Mouse (Mus musculus) layer of hippocampus, adult 2 months (tissue): Measurements from ENCODE around the gene Cbfb. TPM values are rescaled to one million over a fixed set of nuclear protein-coding genes. Genes with fewer than 3 reads are reported as not detected.
A peak's percentile ranks its signal among the peaks of the same experiment; 100 is the strongest.

Experiments used
- DNase-seq, 2 experiments: peaks; one replicate each; pipeline ENCODE4 v3.0.0; 2022; ENCODE audit warnings: low spot score in 2 of 2
- H3K27ac ChIP-seq: fragments of 200-600 bp; 2 replicates; pipeline ENCODE4 v1.8.1; 2022
- H3K4me3 ChIP-seq: fragments of 200-600 bp; 2 replicates; pipeline ENCODE4 v1.8.1; 2022; ENCODE audit warnings: mild to moderate bottlenecking
- CTCF ChIP-seq: fragments of 200-600 bp; conservative IDR thresholded peaks from 2 replicates; pipeline ENCODE4 v1.8.1; 2022; ENCODE audit warnings: antibody characterized with exemption, mild to moderate bottlenecking, moderate library complexity
- long read RNA-seq, 2 experiments: library from polyadenylated mRNA; stranded (forward); transcript quantifications; one replicate each; pipeline ENCODE4 v2.0.0; 2021; ENCODE audit warnings: borderline mapping rate in 2 of 2
- total RNA-seq, 2 experiments: library from RNA; stranded (reverse); gene quantifications; 2 replicates each; pipeline ENCODE4 v1.2.3; 2021

Cbfb gene
- total RNA-seq = 10 to 100 TPM; 20.0 to 20.4 TPM
- long read RNA-seq, experiment 1, transcript Cbfb-202 (6 exons, 2,891 nt) = major isoform, 7 of 14 reads
- long read RNA-seq, experiment 1, partial matches to known transcripts = 0 of 14 reads
- long read RNA-seq, experiment 1, other reads (novel, unspliced or antisense) = 7 of 14 reads
- long read RNA-seq, experiment 2, transcript Cbfb-201 (6 exons, 2,883 nt) = minor isoform, 7 of 24 reads
- long read RNA-seq, experiment 2, transcript Cbfb-202 (6 exons, 2,891 nt) = major isoform, 9 of 24 reads
- long read RNA-seq, experiment 2, partial matches to known transcripts = 2 of 24 reads
- long read RNA-seq, experiment 2, other reads (novel, unspliced or antisense) = 6 of 24 reads

DNA sequence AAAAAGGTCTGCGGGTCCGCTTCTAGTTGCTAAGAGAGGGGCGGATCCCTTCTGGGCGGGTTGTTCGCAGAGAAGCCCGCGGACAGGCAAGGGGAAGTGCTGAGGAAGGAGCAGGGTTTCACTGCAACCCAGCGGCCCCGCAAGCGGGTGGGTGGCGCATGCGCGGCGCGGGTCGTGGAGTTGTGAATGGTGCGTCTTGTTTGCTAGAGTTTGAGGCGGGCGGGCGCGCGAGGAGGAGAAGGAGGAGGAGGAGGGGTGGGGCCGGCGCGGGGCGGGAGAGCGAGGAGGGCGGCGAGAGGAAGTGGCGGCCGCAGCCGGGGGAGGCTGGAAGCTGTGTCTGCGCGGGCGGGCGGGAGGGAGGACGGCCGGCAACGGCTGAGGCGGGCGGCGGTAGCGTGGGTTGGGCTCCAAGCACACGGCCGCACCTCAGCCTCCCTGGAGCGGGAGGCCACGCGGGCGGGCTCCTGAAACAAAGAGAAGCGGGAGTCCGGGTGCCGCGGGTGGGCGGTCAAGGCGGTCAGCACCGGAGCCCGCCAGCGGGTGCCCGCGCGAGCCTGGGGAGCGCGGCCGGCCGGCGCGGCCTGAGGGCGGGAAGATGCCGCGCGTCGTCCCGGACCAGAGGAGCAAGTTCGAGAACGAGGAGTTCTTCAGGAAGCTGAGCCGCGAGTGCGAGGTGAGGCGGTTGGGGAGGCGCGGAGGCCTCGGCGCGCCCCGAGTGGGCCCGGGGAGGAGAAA is at the start of gene Cbfb:
Gene Cbfb, plus strand, starts transcription at position 294 of the 735 bp plus-strand sequence.
- Histone ChIP-seq H3K4me3 (peak within 1 kb of the TSS; percentile 82), H3K27ac (peak within 1 kb of the TSS; percentile 85)
- peak; percentile 92 to 93 for DNase-seq
- no peak for TF ChIP-seq CTCF

DNA sequence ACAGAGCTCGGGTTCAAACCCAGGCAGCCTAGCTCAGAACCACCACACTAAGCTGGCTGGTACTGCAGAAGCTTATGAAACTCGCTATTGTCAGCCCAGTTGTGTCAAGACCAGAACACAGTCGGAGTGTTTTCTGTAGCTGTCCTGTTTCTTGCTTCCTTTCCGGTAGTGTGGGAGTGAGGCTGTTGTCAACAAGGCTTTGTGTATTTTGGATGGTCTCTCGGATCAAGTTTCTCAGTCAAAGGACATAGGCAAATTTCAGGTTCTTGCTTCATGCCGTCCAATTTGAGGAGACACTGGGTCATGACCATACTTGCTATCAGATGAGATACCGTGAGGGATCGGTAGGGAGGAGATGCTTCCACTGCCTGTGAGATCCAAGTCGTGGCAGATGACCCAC is 40.6 kb upstream of the Cbfb start:
- no peak for TF ChIP-seq CTCF
- DNase-seq = no peak
- no peak overlapping the region for H3K4me3 ChIP-seq
- no peak overlapping the region for H3K27ac ChIP-seq

DNA sequence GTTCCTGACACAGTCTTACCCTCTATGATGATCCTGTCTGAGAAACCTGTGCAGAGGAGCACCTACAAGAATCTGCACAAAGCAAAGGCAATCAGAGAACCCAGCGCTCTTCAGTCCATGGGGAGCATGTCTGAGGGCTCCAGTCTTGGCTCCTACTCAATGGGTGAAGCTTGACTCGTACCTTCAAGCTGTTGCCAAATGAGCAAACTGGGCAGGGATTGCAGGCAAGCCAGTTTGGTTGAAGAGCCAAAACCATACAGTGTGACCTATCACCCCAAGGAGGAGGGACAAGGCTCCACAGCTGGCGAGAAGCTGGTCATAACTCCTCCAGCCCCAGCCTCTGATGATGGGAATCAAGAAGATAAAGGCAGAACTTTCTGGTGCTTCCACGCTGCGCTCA is 39.0 kb upstream of the Cbfb start, which contains the start of gene Ces4a:
Gene Ces4a, plus strand, starts transcription at position 292 of the 400 bp plus-strand sequence.
- no peak for TF ChIP-seq CTCF
- no peak within 1 kb of the TSS for H3K27ac ChIP-seq

DNA sequence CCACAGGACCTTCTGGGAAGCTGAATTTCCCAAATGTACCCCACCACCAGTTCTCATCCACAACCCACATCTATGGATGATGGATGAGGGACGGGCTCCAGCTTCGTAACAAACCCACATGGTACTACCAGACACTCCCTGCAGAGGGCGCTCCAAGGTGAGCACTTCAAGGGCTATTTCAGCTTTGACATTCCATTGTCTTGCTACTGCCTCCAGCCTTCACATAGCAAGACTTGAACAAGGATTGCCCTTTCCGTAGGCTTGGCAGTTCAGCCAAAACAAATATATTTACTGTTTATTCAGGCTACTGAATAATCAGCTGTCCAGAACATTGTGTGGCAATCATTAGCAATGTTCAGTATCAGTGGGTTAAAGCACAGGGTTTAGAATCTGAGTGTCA is 32.1 kb upstream of the Cbfb start:
- no peak overlapping the region for H3K27ac ChIP-seq
- peak; percentile 93 for TF ChIP-seq CTCF
- no peak overlapping the region for H3K4me3 ChIP-seq
- peak; percentile 16 to 79 for DNase-seq

More for the DNA sequence above, 39.0 kb upstream of the Cbfb start, which contains the start of gene Ces4a:
- no peak within 1 kb of the TSS for H3K4me3 ChIP-seq
- no peak for DNase-seq

DNA sequence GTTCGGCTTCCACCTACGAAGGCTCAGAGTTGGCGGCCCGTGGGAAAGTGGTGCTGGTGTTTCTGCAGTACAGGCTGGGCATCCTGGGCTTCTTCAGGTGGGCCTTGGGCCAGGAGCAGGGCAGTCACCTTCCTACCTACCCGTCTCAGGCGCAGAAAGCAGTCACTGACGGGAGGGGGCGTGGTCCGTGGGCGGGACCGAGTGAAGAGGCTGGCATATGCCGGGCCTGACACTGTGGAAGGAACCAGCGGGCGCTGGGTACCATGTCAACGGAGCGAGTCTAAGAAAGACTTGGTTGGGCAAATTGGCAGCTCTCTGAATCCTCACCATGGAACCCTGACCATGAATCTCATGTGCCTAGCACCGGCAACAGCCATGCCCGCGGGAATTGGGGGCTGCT is 28.1 kb upstream of the Cbfb start:
- no peak for TF ChIP-seq CTCF
- Histone ChIP-seq H3K27ac (no peak overlapping the region), H3K4me3 (no peak overlapping the region)
- no peak for DNase-seq

DNA sequence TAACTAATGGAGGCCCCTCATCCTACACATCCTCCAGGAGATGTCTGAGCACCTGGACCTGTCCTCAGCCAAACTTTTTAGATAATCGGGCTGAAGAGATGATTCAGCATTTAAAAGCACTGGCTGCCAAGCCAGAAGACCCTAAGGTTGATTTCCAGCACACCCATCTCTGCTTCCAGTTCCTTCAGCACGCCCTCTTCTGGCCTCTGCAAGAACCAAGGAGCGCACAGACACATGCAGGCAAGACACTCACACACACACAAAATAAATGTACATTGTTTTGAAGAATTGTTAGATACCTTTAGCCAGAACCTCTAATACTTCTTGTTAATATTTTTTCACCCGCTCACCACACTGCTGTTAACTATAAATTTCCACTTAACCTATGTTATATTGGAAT is 18.8 kb upstream of the Cbfb start:
- Histone ChIP-seq H3K27ac (no peak overlapping the region), H3K4me3 (no peak overlapping the region)
- TF ChIP-seq CTCF = peak; percentile 16; the same call in 1 of the 2 replicates
- no peak for DNase-seq

DNA sequence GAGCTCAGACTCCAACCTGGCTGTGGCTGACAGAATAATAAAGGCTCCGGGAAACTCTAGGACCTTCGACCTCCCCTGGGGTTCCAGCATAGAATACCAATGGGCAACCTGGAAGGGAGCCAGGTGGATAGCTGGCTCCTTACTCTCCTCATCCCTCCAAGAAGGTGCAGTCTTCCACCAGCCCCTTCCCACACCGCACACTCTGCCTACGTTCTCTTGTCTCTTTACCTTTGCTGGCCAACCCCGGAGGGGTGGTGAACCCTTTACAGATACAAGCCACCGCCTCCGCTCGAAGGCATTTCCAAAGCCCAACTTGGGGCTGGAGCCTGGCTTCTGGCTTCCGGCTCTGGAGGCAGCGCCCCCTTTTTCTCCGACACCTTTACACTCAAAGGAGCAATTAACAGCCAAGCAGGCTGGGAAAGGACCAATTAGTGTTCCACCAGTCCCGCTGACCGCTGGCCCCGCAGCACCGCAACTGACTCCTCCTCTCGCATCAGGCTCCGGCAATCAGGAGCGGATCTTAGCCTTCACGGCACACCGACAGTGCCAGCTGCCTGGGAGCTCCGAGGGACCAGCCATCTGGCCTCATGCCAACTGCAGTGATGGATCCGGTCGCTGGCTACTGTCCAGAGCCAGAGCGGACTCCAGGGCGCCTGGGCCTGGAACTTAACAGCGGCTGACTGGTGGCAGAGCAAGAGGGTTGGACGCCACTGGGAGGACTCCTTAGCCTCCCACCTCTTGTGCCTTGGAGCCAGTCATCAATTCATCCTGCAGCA is 17.7 kb upstream of the Cbfb start:
- Histone ChIP-seq H3K4me3 (peak overlapping the region; percentile 50), H3K27ac (peak overlapping the region; percentile 67; the same call in 1 of the 2 replicates)
- 0 out of 2 replicates have a peak, but pooled peaks have one; percentile 1 for TF ChIP-seq CTCF
- DNase-seq = peak; percentile 72 to 73

DNA sequence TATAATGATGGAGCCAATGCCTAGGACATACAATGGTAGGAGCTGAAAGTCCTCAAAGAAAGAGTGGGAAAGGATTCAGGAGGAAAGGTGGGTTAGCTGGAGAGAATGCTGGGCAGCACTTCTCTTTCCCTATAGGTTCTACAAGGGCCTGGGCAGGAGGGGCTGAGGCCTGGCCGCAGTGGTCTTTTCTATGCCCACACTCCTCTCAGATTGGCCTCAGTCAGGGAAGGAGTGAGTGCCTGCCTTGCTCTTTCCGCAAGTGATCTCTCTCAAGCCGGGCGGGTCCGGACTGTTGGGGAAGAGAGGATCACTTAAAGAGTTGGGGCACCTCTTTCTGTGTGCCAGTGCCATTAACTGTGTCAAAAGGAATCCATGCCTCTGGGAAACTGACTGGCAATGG is 16.2 kb upstream of the Cbfb start:
- H3K27ac ChIP-seq = no peak overlapping the region
- no peak overlapping the region for H3K4me3 ChIP-seq
- no peak for TF ChIP-seq CTCF
- DNase-seq = no peak

DNA sequence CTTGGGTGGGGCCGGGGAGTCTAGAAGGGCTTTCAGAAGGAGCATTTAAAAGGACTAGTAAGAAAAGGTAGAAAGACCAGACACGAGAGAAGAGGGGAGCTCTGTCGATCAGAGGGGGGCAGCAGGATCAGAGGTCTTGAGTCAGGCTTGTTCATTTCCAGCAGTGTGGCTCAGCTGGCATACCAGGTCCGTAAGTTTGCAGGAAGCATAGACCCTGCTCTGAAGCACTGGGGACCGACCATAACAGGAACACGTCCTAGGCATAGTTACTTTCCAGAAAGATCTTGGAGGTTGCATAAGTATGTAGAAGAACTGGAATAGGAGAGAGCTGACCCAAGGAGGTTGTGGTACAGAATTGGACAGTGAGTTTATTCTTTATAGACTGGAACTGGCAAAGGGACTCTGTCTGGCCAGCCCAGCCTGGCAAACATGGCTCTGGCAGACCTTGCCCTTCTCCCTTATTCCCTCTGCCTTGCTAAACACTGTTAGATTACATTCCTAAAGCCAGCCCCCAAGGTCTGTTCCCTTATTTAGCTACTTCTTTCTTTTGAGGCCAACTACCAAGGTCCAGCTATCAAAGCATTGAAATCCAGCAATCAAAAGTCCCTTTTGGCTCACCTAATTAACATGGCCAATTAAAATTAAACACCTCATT is 15.3 kb upstream of the Cbfb start:
- no peak for TF ChIP-seq CTCF
- Histone ChIP-seq H3K27ac (no peak overlapping the region), H3K4me3 (no peak overlapping the region)
- DNase-seq = no peak

DNA sequence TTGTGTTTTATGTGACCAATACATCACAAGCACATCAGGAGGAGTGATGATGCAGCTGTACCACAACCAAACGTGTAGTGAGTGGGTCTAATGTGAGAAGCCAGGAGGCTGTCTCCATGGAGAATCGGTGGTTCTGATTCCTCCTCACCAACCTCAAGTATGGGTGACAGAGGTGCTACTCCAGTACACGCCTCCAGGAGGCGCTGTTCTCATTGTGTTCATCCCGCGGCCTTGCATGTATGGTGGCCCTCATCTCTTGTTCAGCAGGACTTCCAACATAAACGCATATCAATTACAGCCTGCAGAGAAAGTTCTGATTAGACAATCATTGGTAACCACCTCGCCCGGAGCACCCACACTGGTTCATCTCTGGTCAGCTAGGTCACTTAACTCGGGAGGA is 12.9 kb upstream of the Cbfb start:
- DNase-seq = no peak
- peak; percentile 73 for TF ChIP-seq CTCF
- Histone ChIP-seq H3K4me3 (no peak overlapping the region), H3K27ac (no peak overlapping the region)

DNA sequence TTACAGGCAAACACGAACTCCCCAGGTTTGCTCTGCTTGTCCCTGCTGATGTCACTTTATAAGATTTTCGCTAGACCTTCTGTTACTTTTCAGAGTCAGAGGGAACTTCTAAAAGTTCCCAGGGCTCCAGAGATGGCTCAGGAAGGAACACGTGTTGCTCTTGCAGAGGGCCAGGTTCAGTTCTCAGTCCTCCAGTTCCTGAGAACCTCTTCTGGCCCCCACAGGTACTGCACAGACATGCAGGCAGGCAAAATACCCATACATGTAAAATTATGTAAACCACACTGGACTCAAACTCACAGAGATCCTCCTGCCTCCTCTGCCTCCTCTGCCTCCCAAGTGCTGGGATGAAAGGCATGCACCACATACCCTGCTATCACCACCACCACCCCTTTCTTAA is 12.4 kb upstream of the Cbfb start:
- no peak overlapping the region for H3K27ac ChIP-seq
- no peak overlapping the region for H3K4me3 ChIP-seq
- DNase-seq = no peak
- no peak for TF ChIP-seq CTCF

DNA sequence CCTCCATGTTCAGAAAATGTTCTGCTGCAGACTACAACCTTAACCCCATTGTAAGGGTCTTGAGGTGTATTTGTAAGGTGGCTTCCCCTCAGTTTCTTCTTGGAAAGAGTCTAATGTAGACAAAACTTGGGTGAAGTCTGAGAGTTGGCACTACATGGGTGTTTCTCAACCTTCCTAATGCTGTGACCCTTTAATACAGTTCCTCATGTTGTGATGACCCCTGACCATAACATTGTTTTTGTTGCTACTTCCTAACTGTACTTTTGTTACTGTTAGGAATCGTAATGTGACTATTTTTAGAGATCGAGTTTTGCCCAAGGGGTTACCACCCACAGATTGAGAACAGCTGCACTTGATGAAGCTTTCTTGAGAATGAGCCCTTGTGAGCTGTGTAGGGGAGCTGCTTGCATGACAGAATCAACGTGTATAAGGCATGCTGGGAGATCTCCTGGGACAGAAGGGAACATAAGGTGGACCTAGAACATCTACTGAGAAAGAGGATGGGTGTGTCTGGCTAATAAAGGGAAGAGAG is 9.3 kb upstream of the Cbfb start:
- TF ChIP-seq CTCF = no peak
- DNase-seq = no peak
- no peak overlapping the region for H3K27ac ChIP-seq
- H3K4me3 ChIP-seq = no peak overlapping the region
